Mouse (Mus musculus): ENCODE data around the gene Rpl3.

- TF ChIP-seq CHD2 (IDR thresholded peaks at IDR 0.05; ENCODE audit: low read depth, low read length) (no peak), ZNF384 (IDR thresholded peaks at IDR 0.05; ENCODE audit: low read depth, low read length) (no peak), MAFK (IDR thresholded peaks at IDR 0.05; ENCODE audit: insufficient read depth, low read depth, low read length) (no peak)
Measured at GRCm38 (mm10) chr15:80059606-80060005, 32.1 kb downstream of the Rpl3 start.
